Mouse (Mus musculus): ENCODE results near the gene Taf4.

- TF ChIP-seq POLR2A (IDR thresholded peaks at IDR 0.05; ENCODE audit: insufficient read depth, low read depth, low read length), result no peak
- no peak for TF ChIP-seq CTCF (IDR thresholded peaks at IDR 0.05; ENCODE audit: insufficient read depth, low read depth, low read length)
Observed at GRCm38 (mm10) chr2:180025135-180025860, 48.9 kb upstream of the Taf4 start.
